Mouse (Mus musculus): ENCODE data around the gene Tectb.
"Not testable (repeated sequence)": the region's sequence is repeated elsewhere in the genome, so short reads cannot be mapped to it uniquely, and the experiment has no call there.

Tectb gene

GRCm38 (mm10) chr19:55165954-55166353 is 14.6 kb upstream of the Tectb start:
- no peak for DNase-seq (ENCODE audit: low spot score)

DNA sequence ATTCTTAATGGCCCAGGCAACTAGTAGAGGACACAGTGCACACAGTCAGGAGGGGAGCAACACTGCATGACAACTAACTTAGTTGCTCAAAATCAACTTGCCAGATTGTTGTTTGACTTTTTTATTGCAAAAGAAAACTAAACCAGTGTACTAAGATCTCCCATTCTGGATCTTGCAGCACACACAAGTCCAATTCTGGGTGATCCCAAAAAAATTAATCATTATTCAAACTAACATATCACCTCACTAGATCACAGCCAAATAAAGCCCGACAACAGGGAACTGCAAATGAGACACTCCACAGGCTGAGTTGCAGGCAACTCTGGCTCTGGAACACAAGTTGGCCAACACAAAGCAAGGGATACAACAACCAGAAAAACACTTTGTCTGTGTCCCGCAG is 13.8 kb upstream of the Tectb start:
- DNase-seq (ENCODE audit: low spot score): no peak

- DNase-seq (ENCODE audit: low spot score): no peak
Observed at GRCm38 (mm10) chr19:55167741-55168140, 12.8 kb upstream of the Tectb start.

DNA sequence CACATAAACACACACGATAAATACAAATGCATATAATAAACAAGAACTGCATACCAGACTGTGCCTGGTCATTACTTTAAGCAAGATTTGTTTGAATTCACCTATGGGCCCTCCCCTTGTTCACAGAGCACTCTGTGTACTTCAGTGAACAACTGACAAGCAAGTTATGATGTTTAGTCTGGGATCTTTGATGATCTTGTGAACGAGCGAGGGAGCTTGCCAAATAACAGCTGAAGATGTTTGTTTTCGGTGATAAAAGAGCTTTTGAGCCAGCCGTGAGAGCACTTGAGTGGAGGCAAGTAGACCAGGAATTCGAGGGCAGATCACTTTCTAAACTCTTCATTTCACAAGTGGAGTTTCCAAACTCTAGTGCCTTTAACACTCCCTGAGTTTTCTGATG is 12.2 kb upstream of the Tectb start:
- no peak for DNase-seq (ENCODE audit: low spot score)

GRCm38 (mm10) chr19:55169236-55169729 is 11.2 kb upstream of the Tectb start:
- not testable (repeated sequence) for DNase-seq (ENCODE audit: low spot score)

DNA sequence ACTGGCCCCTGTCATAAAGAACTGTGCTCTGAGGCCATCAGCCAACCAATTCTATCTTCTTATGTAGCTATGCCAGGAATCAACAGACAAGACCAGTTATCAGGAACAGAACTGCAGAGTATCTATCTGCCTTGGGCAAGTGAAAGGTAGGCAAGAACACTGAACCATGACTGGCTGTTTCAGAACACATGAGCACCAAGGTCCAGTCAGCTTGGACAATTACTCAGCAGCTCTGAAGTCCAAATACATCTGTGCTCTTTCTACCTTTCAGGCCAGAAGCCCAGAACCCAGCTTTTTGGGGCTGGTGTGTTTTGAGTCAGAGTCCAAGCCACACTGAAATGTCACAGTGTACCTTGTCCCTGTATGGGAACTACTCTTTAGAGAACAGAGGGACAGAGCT is 10.1 kb upstream of the Tectb start:
- no peak for DNase-seq (ENCODE audit: low spot score)

GRCm38 (mm10) chr19:55171585-55171984 is 8.9 kb upstream of the Tectb start:
- no peak for DNase-seq (ENCODE audit: low spot score)

DNA sequence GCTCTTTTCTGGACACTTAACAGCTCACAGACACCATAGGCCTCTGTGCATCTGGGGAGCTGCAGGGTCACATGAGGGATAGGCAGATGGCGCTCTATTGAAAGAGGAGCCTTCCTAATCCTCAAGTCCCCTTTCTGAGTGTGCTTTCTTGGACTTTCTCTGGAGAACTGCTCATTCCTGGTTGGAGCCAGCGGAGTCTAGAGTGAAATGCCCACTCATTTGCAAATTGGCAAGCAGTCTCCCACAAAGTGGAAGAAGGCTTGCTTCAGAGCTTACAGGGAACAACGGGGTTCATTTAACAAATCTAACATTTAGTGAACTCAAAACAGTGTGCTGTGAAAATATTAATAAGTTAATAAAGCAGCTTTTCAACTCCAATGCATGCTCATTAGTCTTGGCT is 3.4 kb upstream of the Tectb start:
- DNase-seq (ENCODE audit: low spot score): no peak

- DNase-seq (ENCODE audit: low spot score): no peak
Observed at GRCm38 (mm10) chr19:55184442-55184841, 3.9 kb downstream of the Tectb start.

GRCm38 (mm10) chr19:55185074-55185473 is 4.5 kb downstream of the Tectb start:
- no peak for DNase-seq (ENCODE audit: low spot score)

GRCm38 (mm10) chr19:55185651-55186050 is 5.1 kb downstream of the Tectb start:
- no peak for DNase-seq (ENCODE audit: low spot score)

- DNase-seq (ENCODE audit: low spot score): no peak
Observed at GRCm38 (mm10) chr19:55190065-55190464, 9.5 kb downstream of the Tectb start.

DNA sequence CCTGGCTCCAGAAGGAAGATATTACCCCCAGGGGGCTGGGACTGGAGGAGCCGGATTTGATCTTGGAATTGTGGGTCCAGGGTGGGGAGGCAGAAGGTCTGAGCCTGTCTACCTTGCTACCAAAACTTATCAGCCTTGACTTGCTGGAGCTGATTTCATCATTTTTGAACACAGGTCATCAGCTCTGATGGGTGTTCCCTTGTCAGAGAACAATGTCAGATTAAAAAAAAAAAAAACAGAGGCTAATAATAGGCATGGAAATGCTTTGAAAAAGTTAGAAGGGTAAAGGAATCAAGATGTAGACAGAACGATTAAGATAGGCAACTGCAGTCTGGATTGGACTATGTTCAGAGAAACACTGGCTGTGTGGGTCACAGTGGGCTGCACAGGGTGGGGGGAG is 11.1 kb downstream of the Tectb start:
- no peak for DNase-seq (ENCODE audit: low spot score)

DNA sequence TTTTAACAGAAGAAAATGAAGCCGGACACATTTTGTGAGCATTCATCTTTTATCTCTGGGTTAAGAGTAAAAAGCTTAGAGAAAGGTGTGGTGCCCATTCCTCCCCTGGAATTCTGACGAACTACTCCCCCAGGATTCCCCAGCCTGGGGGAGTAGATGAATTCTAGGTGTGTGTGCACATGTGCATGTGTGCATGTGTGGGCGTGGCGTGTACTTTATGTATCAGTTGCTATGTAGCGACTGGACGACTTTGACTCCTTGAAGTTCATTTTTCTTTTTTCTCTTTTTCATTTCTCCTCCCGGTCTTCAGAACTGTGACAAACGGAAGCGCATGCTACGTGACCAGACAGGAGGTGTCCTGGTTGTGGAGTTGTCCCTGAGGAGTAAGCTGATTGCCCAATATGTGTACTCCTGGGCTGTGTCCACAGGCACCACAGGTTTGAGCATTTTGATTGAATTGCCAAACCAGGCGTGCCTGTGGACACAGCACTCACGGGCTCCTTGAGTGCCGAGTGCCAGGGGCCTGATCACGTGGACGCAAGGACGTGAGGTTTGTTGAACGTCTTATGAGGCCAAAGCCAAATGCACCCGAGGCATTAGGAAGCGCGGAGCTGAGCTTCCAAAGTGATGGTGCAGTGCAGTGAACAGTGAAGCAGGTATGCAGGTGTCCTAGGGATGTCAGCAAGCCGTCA is 11.9 kb downstream of the Tectb start:
- DNase-seq (ENCODE audit: low spot score): no peak

- no peak for DNase-seq (ENCODE audit: low spot score)
Observed at GRCm38 (mm10) chr19:55193717-55194394, 13.3 kb downstream of the Tectb start.

GRCm38 (mm10) chr19:55194520-55195170 is 14.1 kb downstream of the Tectb start:
- no peak for DNase-seq (ENCODE audit: low spot score)

GRCm38 (mm10) chr19:55195574-55195973 is 15.0 kb downstream of the Tectb start:
- no peak for DNase-seq (ENCODE audit: low spot score)

GRCm38 (mm10) chr19:55198303-55198702 is 17.8 kb downstream of the Tectb start:
- peak; percentile 47 for DNase-seq (ENCODE audit: low spot score)

DNA sequence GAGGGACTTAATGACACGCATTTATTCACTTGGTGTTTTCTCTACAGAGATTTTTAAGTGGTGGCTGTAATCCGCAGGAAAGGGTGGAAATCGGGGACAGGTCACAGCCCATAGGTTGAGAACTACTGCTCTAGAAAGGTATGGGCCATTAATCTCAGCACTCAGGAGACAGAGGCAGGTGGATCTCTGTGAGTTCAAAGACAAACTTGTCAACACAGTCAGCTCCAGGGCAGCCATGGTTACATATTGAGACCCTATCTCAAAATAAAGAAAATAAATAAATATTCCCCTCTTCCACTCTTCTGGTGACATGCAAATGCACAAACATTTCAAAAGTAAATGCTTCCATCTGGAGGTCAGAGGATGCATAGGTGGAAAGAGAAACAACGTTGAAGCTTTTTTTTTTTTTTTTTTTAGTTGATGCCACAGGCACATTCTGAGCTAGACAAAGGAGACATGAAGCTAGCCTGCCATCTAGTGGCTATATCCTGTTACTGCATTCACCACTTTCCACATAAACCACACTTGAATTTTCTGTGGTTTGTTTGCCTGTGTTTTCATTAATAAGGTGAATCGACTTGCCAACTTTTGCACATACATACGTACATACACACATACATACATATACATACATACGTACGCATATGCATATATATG is 26.1 kb downstream of the Tectb start:
- no peak for DNase-seq (ENCODE audit: low spot score)

GRCm38 (mm10) chr19:55207205-55207604 is 26.7 kb downstream of the Tectb start:
- no peak for DNase-seq (ENCODE audit: low spot score)

DNA sequence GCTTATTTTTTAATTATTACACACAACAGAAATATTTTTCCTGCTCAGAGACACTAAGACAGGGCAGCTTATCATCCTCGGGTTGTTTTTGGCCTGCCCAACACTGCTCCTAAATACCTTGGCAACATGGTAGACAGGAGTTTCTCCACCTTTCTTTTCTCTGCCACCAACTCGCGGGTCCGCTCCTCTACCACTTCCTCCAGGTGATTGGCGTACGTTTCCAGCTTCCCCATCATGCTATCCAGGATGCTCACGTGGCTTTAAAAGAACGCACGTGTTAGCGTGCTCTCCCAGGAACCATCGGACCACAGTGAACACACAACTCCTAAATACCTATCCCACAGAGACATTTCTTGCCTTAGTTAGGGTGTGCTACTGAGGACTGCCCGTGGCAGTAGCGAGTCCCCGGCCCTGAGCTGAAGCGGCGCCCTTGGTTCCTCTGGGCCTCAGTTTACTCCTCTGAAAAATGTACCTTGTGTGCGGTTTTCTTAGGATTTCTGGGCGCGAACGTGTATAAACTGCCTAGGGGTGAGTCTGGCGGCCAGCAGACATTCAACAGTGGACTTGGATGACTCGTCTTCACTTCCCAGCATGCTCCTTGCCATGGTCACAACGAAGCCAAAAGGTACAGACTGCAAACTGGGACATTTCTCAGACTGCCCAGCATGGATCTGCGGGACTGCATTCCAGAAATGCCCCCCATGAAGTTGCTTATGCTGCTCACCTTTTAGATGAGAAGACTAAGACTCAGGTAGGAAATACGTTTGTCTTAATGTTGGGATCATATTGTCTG is 27.4 kb downstream of the Tectb start:
- no peak for DNase-seq (ENCODE audit: low spot score)

DNA sequence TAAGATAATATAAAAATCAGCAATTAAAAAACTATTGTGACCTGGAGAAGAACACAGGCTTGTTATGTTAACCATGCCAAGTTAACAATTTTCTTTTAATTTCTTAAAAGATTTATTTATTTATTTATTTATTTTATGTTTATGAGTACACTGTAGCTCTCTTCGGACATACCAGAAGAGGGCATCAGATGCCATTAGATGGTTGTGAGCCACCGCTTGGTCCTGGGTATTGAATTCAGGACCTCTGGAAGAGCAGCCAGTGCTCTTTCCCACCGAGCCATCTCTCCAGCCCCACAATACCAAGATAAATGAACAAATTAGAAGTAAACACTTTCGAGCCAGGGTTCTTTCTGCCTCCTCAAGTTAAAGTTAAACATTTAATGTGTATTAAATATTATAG is 28.1 kb downstream of the Tectb start:
- DNase-seq (ENCODE audit: low spot score): no peak

All from left cerebral cortex, adult 11 months (tissue).